Mouse (Mus musculus): ENCODE results near the gene Cdc40. TPM values are rescaled to one million over a fixed set of nuclear protein-coding genes. Genes with fewer than 3 reads are reported as not detected.

Gene Cdc40
- polyA plus RNA-seq, 1 experiment from 2014 or later: 30.2 TPM

DNA sequence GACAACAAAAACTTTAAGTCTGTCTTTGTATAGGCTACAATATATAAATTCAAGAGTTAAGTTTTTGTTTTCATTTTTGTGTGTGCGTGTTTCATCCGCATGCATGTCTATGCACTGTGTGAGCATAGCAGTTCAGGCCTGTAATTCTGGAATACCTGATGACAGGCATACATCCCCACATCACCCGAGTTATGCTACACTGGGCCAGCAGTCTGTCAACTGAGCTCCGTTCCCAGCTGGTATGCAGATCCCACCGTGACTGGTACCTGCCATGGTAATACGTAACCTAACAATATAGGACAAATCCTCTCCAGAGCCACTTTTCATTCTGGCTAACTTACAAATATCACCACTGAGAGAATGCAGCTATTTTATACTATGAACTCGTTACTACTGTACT is 26.4 kb downstream of the Cdc40 start:
- WGBS: 89% methylated on average over 7 of the region's 7 CpGs
- no peak overlapping the region for H3K27ac ChIP-seq
- H3K4me1 ChIP-seq (replicated peaks): 0 out of 2 replicates have a peak, but pooled peaks cover 2% of the 10 kb centered on the region
- H3K36me3 ChIP-seq: peaks cover 3% of the 10 kb centered on the region; the same call in 1 of the 2 replicates
- no peak overlapping the region for H3K9ac ChIP-seq (replicated peaks)
- no peak for ATAC-seq
- no peaks in the 10 kb centered on the region for H3K9me3 ChIP-seq
- no peak overlapping the region for H3K4me3 ChIP-seq (replicated peaks)
- no peak overlapping the region for H3K4me2 ChIP-seq (replicated peaks)
- H3K27me3 ChIP-seq: no peaks in the 10 kb centered on the region

DNA sequence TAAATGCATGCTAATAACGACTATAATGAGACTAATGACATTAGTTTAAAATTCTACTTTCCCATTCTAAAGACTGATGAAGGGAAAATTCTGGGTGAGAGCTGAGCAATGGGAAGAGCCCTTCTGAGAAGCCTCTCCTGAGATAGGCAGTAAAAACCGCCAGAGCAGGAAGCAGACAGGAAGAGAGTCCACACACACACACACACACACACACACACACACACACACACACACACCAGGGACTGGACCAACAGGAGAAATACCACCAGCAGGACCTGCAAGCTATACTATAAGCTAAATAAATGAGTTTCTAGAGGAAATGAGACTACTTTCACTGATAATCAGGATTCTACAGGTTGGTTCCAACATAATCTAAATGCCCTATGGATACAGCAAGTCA is 27.5 kb downstream of the Cdc40 start:
- Histone ChIP-seq H3K4me1 (replicated peaks) (0 out of 2 replicates have a peak, but pooled peaks cover 2% of the 10 kb centered on the region), H3K9me3 (no peaks in the 10 kb centered on the region), H3K27ac (no peak overlapping the region), H3K4me3 (replicated peaks) (no peak overlapping the region), H3K9ac (replicated peaks) (no peak overlapping the region), H3K36me3 (peaks cover 3% of the 10 kb centered on the region; the same call in 1 of the 2 replicates), H3K27me3 (no peaks in the 10 kb centered on the region), H3K4me2 (replicated peaks) (no peak overlapping the region)
- ATAC-seq: no peak
- WGBS: 74% methylated on average over 2 of the region's 2 CpGs

DNA sequence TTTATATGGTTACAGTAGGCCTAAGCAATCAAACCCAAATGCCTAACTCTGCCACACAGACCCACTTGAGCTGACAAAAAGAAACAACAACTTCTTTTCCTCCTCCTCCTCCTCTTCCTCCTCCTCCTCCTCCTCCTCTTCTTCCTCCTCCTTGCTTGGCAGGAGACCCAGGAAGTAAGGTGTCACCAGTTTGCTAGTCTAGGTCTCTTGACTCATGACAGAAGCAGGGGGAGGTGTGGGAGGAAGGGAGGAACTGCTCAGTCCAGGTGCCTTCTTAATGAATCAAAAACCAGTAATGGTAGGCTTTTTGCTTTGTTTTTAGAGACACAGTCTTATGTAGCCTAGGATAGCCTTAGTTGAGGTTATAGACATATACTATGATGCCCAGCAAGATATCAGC is 32.0 kb downstream of the Cdc40 start:
- Histone ChIP-seq H3K4me1 (replicated peaks) (0 out of 2 replicates have a peak, but pooled peaks cover 2% of the 10 kb centered on the region), H3K4me2 (replicated peaks) (no peak overlapping the region), H3K9me3 (no peaks in the 10 kb centered on the region), H3K36me3 (peaks cover 21% of the 10 kb centered on the region), H3K4me3 (replicated peaks) (no peak overlapping the region), H3K9ac (replicated peaks) (no peak overlapping the region), H3K27ac (no peak overlapping the region), H3K27me3 (no peaks in the 10 kb centered on the region)
- no peak for ATAC-seq

- WGBS: 93% methylated on average over 2 of the region's 2 CpGs
- Histone ChIP-seq H3K4me3 (replicated peaks) (no peak overlapping the region), H3K9ac (replicated peaks) (no peak overlapping the region), H3K27ac (no peak overlapping the region), H3K4me1 (replicated peaks) (0 out of 2 replicates have a peak, but pooled peaks cover 2% of the 10 kb centered on the region), H3K4me2 (replicated peaks) (no peak overlapping the region), H3K9me3 (no peaks in the 10 kb centered on the region), H3K36me3 (peaks cover 23% of the 10 kb centered on the region), H3K27me3 (no peaks in the 10 kb centered on the region)
- ATAC-seq: no peak
Observed at GRCm38 (mm10) chr10:40850644-40851043, 32.5 kb downstream of the Cdc40 start.

DNA sequence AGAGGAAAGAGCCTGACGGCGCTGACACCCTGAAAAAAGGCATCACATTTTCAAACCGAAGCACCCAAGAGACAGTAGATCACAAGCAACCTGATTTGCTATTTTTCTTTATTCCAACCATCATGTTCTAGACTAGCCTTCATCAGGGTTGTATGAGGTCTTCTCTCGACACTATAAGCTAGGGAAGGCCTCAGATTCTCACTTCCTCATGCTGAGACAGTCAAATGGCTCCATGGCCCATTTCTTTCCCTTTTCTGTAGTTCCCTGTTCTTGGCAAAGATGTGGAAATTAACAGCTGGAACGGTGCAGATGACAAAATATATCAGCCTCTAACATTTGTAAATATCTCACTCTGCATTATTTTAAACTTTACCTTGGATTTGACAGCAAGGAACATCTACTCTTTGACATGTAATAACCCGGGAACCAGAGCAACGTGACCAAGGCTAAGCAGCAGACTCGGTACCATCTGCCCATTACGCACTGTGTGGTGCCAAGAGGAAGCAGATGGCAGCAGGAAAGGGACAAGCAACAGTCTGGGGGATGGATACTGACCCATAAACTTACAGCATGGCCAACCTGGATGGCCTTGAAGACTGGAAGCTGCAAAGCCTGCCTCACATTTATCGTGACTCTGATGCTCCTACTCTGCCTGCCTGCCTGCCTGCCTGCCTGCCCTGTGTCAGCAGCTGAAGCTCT is 35.8 kb downstream of the Cdc40 start:
- peaks cover 47% of the 10 kb centered on the region for H3K36me3 ChIP-seq
- WGBS: 96% methylated on average over 10 of the region's 10 CpGs
- no peaks in the 10 kb centered on the region for H3K9me3 ChIP-seq
- no peak overlapping the region for H3K27ac ChIP-seq
- H3K27me3 ChIP-seq: no peaks in the 10 kb centered on the region
- H3K4me3 ChIP-seq (replicated peaks): no peak overlapping the region
- no peak overlapping the region for H3K9ac ChIP-seq (replicated peaks)
- H3K4me2 ChIP-seq (replicated peaks): no peak overlapping the region
- H3K4me1 ChIP-seq (replicated peaks): peaks cover 7% of the 10 kb centered on the region; the same call in 1 of the 2 replicates
- ATAC-seq: no peak

GRCm38 (mm10) chr10:40845626-40846025 is 37.5 kb downstream of the Cdc40 start:
- no peak overlapping the region for H3K27ac ChIP-seq
- no peak overlapping the region for H3K9ac ChIP-seq (replicated peaks)
- no peaks in the 10 kb centered on the region for H3K27me3 ChIP-seq
- peaks cover 62% of the 10 kb centered on the region for H3K36me3 ChIP-seq
- H3K4me1 ChIP-seq (replicated peaks): peaks cover 7% of the 10 kb centered on the region; the same call in 1 of the 2 replicates
- WGBS: 88% methylated on average over 6 of the region's 6 CpGs
- no peak overlapping the region for H3K4me2 ChIP-seq (replicated peaks)
- no peaks in the 10 kb centered on the region for H3K9me3 ChIP-seq
- no peak for ATAC-seq
- no peak overlapping the region for H3K4me3 ChIP-seq (replicated peaks)

DNA sequence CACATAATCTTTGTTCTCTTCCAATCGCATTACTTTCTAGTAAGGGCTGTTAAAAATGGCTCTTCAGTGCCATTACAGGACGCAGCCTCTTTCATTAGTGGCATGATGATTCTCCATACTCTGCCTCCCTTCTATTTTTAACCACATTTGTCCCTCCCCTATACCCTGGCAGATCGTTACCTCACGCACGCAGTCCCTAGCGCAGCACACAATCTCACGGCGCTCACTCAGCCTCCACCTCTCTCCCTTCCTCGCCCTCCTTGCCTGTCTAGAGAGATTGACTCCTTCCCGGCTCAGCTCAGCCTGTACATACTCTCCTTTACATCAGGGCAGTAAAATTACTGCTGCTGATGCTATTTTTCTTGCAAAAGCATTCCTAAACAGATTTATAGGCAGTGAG is 38.6 kb downstream of the Cdc40 start:
- H3K27me3 ChIP-seq: no peaks in the 10 kb centered on the region
- H3K9me3 ChIP-seq: no peaks in the 10 kb centered on the region
- H3K4me2 ChIP-seq (replicated peaks): no peak overlapping the region
- peaks cover 61% of the 10 kb centered on the region for H3K36me3 ChIP-seq
- 78% methylated on average over 10 of the region's 10 CpGs for WGBS
- peaks cover 7% of the 10 kb centered on the region; the same call in 1 of the 2 replicates for H3K4me1 ChIP-seq (replicated peaks)
- 0 out of 2 replicates have a peak, but pooled peaks have one; percentile 56 for ATAC-seq
- no peak overlapping the region for H3K9ac ChIP-seq (replicated peaks)
- H3K27ac ChIP-seq: no peak overlapping the region; the same call in 1 of the 2 replicates
- no peak overlapping the region for H3K4me3 ChIP-seq (replicated peaks)

GRCm38 (mm10) chr10:40843841-40844240 is 39.3 kb downstream of the Cdc40 start:
- Histone ChIP-seq H3K36me3 (peaks cover 63% of the 10 kb centered on the region), H3K9me3 (no peaks in the 10 kb centered on the region), H3K4me3 (replicated peaks) (no peak overlapping the region), H3K27me3 (no peaks in the 10 kb centered on the region), H3K4me1 (replicated peaks) (peaks cover 7% of the 10 kb centered on the region; the same call in 1 of the 2 replicates), H3K9ac (replicated peaks) (no peak overlapping the region), H3K4me2 (replicated peaks) (no peak overlapping the region), H3K27ac (no peak overlapping the region)
- 79% methylated on average over 5 of the region's 5 CpGs for WGBS
- no peak for ATAC-seq

DNA sequence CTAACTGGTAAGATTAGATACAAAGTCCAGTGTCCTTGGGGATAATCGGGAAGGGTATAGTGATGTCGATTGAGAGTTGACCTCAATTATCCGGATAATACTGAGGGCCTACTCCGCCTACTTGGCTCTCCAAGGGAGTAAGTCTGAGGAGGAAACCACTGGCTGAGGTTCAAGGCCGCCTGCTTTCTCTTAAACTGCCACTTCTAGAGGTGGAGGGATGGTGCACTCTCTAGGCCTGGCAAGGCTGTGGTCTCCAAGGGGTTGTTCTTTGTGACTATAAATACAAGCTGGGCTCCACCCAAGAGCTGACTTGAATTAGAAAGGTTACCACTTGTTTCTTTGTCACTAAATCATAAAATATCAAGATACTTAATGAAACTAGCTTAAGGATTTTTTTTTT is 43.0 kb downstream of the Cdc40 start:
- no peak overlapping the region for H3K27ac ChIP-seq
- H3K9ac ChIP-seq (replicated peaks): no peak overlapping the region
- H3K36me3 ChIP-seq: peaks cover 60% of the 10 kb centered on the region
- no peak overlapping the region for H3K4me3 ChIP-seq (replicated peaks)
- H3K4me2 ChIP-seq (replicated peaks): no peak overlapping the region
- no peaks in the 10 kb centered on the region for H3K27me3 ChIP-seq
- peaks cover 7% of the 10 kb centered on the region; the same call in 1 of the 2 replicates for H3K4me1 ChIP-seq (replicated peaks)
- 94% methylated on average over 5 of the region's 5 CpGs for WGBS
- no peaks in the 10 kb centered on the region for H3K9me3 ChIP-seq
- no peak for ATAC-seq

DNA sequence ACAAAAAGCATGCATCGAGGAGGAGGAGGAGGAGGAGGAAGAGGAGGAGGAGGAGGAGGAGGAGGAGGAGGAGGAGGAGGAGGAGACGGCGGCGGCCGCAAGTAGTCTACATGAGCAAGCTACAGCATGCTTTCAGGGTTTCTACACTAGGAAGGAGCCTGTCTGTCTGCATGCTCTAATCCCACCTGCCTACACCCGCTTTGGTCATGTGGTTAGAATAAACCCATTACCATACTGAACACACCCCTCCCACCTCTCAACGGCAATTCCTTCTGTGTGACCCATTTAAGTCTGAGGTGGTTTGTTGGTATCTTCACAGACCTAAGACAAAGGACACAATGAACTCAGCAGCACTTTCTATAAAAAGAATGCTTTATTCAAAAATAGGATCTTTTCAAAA is 51.8 kb downstream of the Cdc40 start:
- Histone ChIP-seq H3K9me3 (no peaks in the 10 kb centered on the region), H3K36me3 (peaks cover 51% of the 10 kb centered on the region), H3K9ac (replicated peaks) (no peak overlapping the region), H3K4me1 (replicated peaks) (no peaks in the 10 kb centered on the region), H3K27ac (no peak overlapping the region), H3K4me3 (replicated peaks) (no peak overlapping the region), H3K4me2 (replicated peaks) (no peak overlapping the region), H3K27me3 (no peaks in the 10 kb centered on the region)
- WGBS: 84% methylated on average over 6 of the region's 7 CpGs
- no peak for ATAC-seq

- ATAC-seq: no peak
- WGBS: 97% methylated on average over 3 of the region's 3 CpGs
- Histone ChIP-seq H3K4me1 (replicated peaks) (no peaks in the 10 kb centered on the region), H3K4me2 (replicated peaks) (no peak overlapping the region), H3K4me3 (replicated peaks) (no peak overlapping the region), H3K36me3 (peaks cover 43% of the 10 kb centered on the region), H3K27me3 (no peaks in the 10 kb centered on the region), H3K9ac (replicated peaks) (no peak overlapping the region), H3K27ac (no peak overlapping the region), H3K9me3 (no peaks in the 10 kb centered on the region)
Observed at GRCm38 (mm10) chr10:40830312-40830711, 52.8 kb downstream of the Cdc40 start.

DNA sequence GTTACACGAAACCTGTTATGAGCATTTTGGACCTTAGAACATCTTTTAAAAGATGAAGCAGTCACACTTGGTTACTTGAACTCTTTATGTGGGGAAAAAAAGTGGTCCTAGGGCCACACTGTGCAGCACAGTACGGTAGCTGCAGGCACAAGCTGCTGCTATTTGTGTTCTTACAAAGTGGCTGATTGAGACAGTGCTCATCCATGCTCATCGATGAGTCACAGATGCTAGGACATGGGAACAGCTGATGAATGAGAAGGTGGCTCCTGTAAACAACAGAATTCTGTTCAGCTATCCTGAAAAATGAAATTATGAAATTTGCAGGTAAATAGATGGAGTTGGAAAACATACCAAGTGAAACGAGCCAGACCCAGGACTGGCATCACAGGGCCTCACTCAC is 55.4 kb downstream of the Cdc40 start:
- no peak overlapping the region for H3K9ac ChIP-seq (replicated peaks)
- no peaks in the 10 kb centered on the region for H3K4me1 ChIP-seq (replicated peaks)
- H3K27me3 ChIP-seq: no peaks in the 10 kb centered on the region
- no peak overlapping the region for H3K27ac ChIP-seq
- ATAC-seq: no peak
- peaks cover 20% of the 10 kb centered on the region; the same call in 1 of the 2 replicates for H3K36me3 ChIP-seq
- no peaks in the 10 kb centered on the region for H3K9me3 ChIP-seq
- H3K4me2 ChIP-seq (replicated peaks): no peak overlapping the region
- H3K4me3 ChIP-seq (replicated peaks): no peak overlapping the region
- 86% methylated on average over 4 of the region's 4 CpGs for WGBS

DNA sequence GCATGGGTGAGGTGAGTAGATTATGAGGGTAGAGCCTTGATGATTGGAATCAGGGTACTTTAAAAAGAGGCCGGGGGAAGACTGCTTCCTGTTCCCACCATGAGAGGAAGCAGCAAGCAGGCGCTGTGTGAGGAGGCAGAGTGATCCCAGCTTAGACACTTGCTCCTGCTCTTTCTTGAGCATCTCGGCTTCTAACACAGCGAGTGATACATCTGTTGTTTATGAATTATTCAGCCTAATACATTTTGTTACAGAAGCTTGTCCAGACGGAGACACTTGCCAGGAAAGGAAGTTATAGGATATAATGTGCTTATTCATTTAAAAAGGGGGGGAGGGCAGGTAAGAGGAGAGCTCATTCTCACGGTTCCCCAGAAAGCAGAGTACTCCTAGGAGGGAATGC is 57.2 kb downstream of the Cdc40 start:
- ATAC-seq: no peak
- Histone ChIP-seq H3K9ac (replicated peaks) (no peak overlapping the region), H3K36me3 (peaks cover 15% of the 10 kb centered on the region; the same call in 1 of the 2 replicates), H3K27me3 (no peaks in the 10 kb centered on the region), H3K4me2 (replicated peaks) (no peak overlapping the region), H3K4me3 (replicated peaks) (no peak overlapping the region), H3K27ac (no peak overlapping the region), H3K9me3 (no peaks in the 10 kb centered on the region), H3K4me1 (replicated peaks) (no peaks in the 10 kb centered on the region)
- WGBS: 71% methylated on average over 6 of the region's 6 CpGs

Measured in midbrain, embryonic 13.5 days (tissue).